Mouse (Mus musculus): ENCODE measurements around the gene Slc9a2. TPM values are rescaled to one million over a fixed set of nuclear protein-coding genes. Genes with fewer than 3 reads are reported as not detected.
"Not testable (repeated sequence)": the region's sequence is repeated elsewhere in the genome, so short reads cannot be mapped to it uniquely, and the experiment has no call there.

Slc9a2 gene
- polyA plus RNA-seq, 1 experiment from 2014 or later: 0.18 TPM

- WGBS: 97% methylated on average over 1 of the region's 1 CpGs
- no peak overlapping the region for H3K27ac ChIP-seq (replicated peaks)
- ATAC-seq (ENCODE audit: low FRiP score, low read depth): no peak
- no peaks in the 10 kb centered on the region for H3K27me3 ChIP-seq
- H3K36me3 ChIP-seq: no peaks in the 10 kb centered on the region
- no peaks in the 10 kb centered on the region for H3K9me3 ChIP-seq
- no peak overlapping the region for H3K9ac ChIP-seq (replicated peaks)
- H3K4me3 ChIP-seq: no peak overlapping the region
- H3K4me2 ChIP-seq (replicated peaks): no peak overlapping the region
- H3K4me1 ChIP-seq: no peaks in the 10 kb centered on the region
These were observed 48.3 kb downstream of the Slc9a2 start for GRCm38 (mm10) chr1:40728636-40729035.

GRCm38 (mm10) chr1:40737671-40738070 lies 57.3 kb downstream of the Slc9a2 start:
- H3K36me3 ChIP-seq: no peaks in the 10 kb centered on the region
- no peaks in the 10 kb centered on the region for H3K9me3 ChIP-seq
- H3K9ac ChIP-seq (replicated peaks): no peak overlapping the region
- H3K27me3 ChIP-seq: no peaks in the 10 kb centered on the region
- no peak for ATAC-seq (ENCODE audit: low FRiP score, low read depth)
- no peak overlapping the region for H3K4me2 ChIP-seq (replicated peaks)
- H3K4me3 ChIP-seq: no peak overlapping the region
- H3K4me1 ChIP-seq: no peaks in the 10 kb centered on the region
- H3K27ac ChIP-seq (replicated peaks): no peak overlapping the region
- WGBS: 88% methylated on average over 8 of the region's 8 CpGs

- H3K4me3 ChIP-seq; H3K9ac ChIP-seq (replicated peaks); H3K36me3 ChIP-seq; H3K4me1 ChIP-seq; H3K27me3 ChIP-seq; H3K9me3 ChIP-seq; H3K4me2 ChIP-seq (replicated peaks); H3K27ac ChIP-seq (replicated peaks); ATAC-seq (ENCODE audit: low FRiP score, low read depth): not testable (repeated sequence)
- WGBS: 95% methylated on average over 9 of the region's 9 CpGs
These were observed 57.9 kb downstream of the Slc9a2 start for GRCm38 (mm10) chr1:40738246-40738645.

- no peaks in the 10 kb centered on the region for H3K4me1 ChIP-seq
- H3K4me3 ChIP-seq: no peak overlapping the region
- no peak overlapping the region for H3K27ac ChIP-seq (replicated peaks)
- H3K9me3 ChIP-seq: no peaks in the 10 kb centered on the region
- H3K27me3 ChIP-seq: no peaks in the 10 kb centered on the region
- H3K9ac ChIP-seq (replicated peaks): no peak overlapping the region
- no peak for ATAC-seq (ENCODE audit: low FRiP score, low read depth)
- H3K36me3 ChIP-seq: no peaks in the 10 kb centered on the region
- 93% methylated on average over 2 of the region's 2 CpGs for WGBS
- no peak overlapping the region for H3K4me2 ChIP-seq (replicated peaks)
These were observed 60.4 kb downstream of the Slc9a2 start for GRCm38 (mm10) chr1:40740739-40741138.

- no peaks in the 10 kb centered on the region for H3K9me3 ChIP-seq
- no peaks in the 10 kb centered on the region for H3K36me3 ChIP-seq
- no peak for ATAC-seq (ENCODE audit: low FRiP score, low read depth)
- 82% methylated on average over 5 of the region's 5 CpGs for WGBS
- H3K4me2 ChIP-seq (replicated peaks): no peak overlapping the region
- no peaks in the 10 kb centered on the region for H3K4me1 ChIP-seq
- H3K27me3 ChIP-seq: no peaks in the 10 kb centered on the region
- no peak overlapping the region for H3K9ac ChIP-seq (replicated peaks)
- H3K27ac ChIP-seq (replicated peaks): no peak overlapping the region
- H3K4me3 ChIP-seq: no peak overlapping the region
These were observed 65.7 kb downstream of the Slc9a2 start for GRCm38 (mm10) chr1:40746089-40746488.

- no peaks in the 10 kb centered on the region for H3K4me1 ChIP-seq
- no peaks in the 10 kb centered on the region for H3K9me3 ChIP-seq
- WGBS: 91% methylated on average over 6 of the region's 6 CpGs
- no peak overlapping the region for H3K4me3 ChIP-seq
- ATAC-seq (ENCODE audit: low FRiP score, low read depth): no peak
- H3K27ac ChIP-seq (replicated peaks): no peak overlapping the region
- H3K9ac ChIP-seq (replicated peaks): no peak overlapping the region
- no peaks in the 10 kb centered on the region for H3K36me3 ChIP-seq
- no peaks in the 10 kb centered on the region for H3K27me3 ChIP-seq
- no peak overlapping the region for H3K4me2 ChIP-seq (replicated peaks)
These were observed 79.5 kb downstream of the Slc9a2 start for GRCm38 (mm10) chr1:40759751-40760445.

GRCm38 (mm10) chr1:40764042-40764441 lies 83.7 kb downstream of the Slc9a2 start:
- no peak for ATAC-seq (ENCODE audit: low FRiP score, low read depth)
- 85% methylated on average over 1 of the region's 1 CpGs for WGBS
- H3K27ac ChIP-seq (replicated peaks): no peak overlapping the region

GRCm38 (mm10) chr1:40764701-40765275 lies 84.4 kb downstream of the Slc9a2 start:
- H3K9me3 ChIP-seq: no peaks in the 10 kb centered on the region
- H3K36me3 ChIP-seq: no peaks in the 10 kb centered on the region
- no peaks in the 10 kb centered on the region for H3K27me3 ChIP-seq
- ATAC-seq (ENCODE audit: low FRiP score, low read depth): no peak
- no peak overlapping the region for H3K4me3 ChIP-seq
- 91% methylated on average over 15 of the region's 15 CpGs for WGBS
- no peak overlapping the region for H3K27ac ChIP-seq (replicated peaks)
- H3K4me2 ChIP-seq (replicated peaks): no peak overlapping the region
- peaks cover 2% of the 10 kb centered on the region; the same call in 1 of the 2 replicates for H3K4me1 ChIP-seq
- no peak overlapping the region for H3K9ac ChIP-seq (replicated peaks)

More at GRCm38 (mm10) chr1:40764042-40764441, 83.7 kb downstream of the Slc9a2 start:
- no peaks in the 10 kb centered on the region for H3K36me3 ChIP-seq
- no peaks in the 10 kb centered on the region for H3K9me3 ChIP-seq
- H3K27me3 ChIP-seq: no peaks in the 10 kb centered on the region
- H3K9ac ChIP-seq (replicated peaks): no peak overlapping the region
- H3K4me3 ChIP-seq: no peak overlapping the region
- H3K4me1 ChIP-seq: no peaks in the 10 kb centered on the region
- no peak overlapping the region for H3K4me2 ChIP-seq (replicated peaks)

GRCm38 (mm10) chr1:40765521-40765920 lies 85.1 kb downstream of the Slc9a2 start:
- Histone ChIP-seq H3K9me3 (no peaks in the 10 kb centered on the region), H3K27me3 (no peaks in the 10 kb centered on the region), H3K9ac (replicated peaks) (no peak overlapping the region), H3K27ac (replicated peaks) (no peak overlapping the region), H3K4me2 (replicated peaks) (no peak overlapping the region), H3K4me3 (no peak overlapping the region), H3K36me3 (no peaks in the 10 kb centered on the region), H3K4me1 (peaks cover 2% of the 10 kb centered on the region; the same call in 1 of the 2 replicates)
- WGBS: 91% methylated on average over 12 of the region's 12 CpGs
- no peak for ATAC-seq (ENCODE audit: low FRiP score, low read depth)

- H3K27me3 ChIP-seq: no peaks in the 10 kb centered on the region
- H3K4me2 ChIP-seq (replicated peaks): no peak overlapping the region
- H3K4me3 ChIP-seq: no peak overlapping the region
- H3K4me1 ChIP-seq: peaks cover 2% of the 10 kb centered on the region; the same call in 1 of the 2 replicates
- no peaks in the 10 kb centered on the region for H3K36me3 ChIP-seq
- H3K27ac ChIP-seq (replicated peaks): no peak overlapping the region
- no peak for ATAC-seq (ENCODE audit: low FRiP score, low read depth)
- no peak overlapping the region for H3K9ac ChIP-seq (replicated peaks)
- 90% methylated on average over 18 of the region's 18 CpGs for WGBS
- no peaks in the 10 kb centered on the region for H3K9me3 ChIP-seq
These were observed 87.2 kb downstream of the Slc9a2 start for GRCm38 (mm10) chr1:40767588-40767987.

- Histone ChIP-seq H3K9me3 (no peaks in the 10 kb centered on the region), H3K27ac (replicated peaks) (no peak overlapping the region), H3K36me3 (no peaks in the 10 kb centered on the region), H3K27me3 (no peaks in the 10 kb centered on the region), H3K4me2 (replicated peaks) (no peak overlapping the region), H3K4me1 (peaks cover 2% of the 10 kb centered on the region; the same call in 1 of the 2 replicates), H3K9ac (replicated peaks) (no peak overlapping the region), H3K4me3 (no peak overlapping the region)
- no peak for ATAC-seq (ENCODE audit: low FRiP score, low read depth)
- WGBS: 25% methylated on average over 6 of the region's 6 CpGs
These were observed 88.2 kb downstream of the Slc9a2 start for GRCm38 (mm10) chr1:40768606-40769005.

GRCm38 (mm10) chr1:40769331-40769894 lies 89.0 kb downstream of the Slc9a2 start:
- Histone ChIP-seq H3K4me3 (no peak overlapping the region), H3K27ac (replicated peaks) (no peak overlapping the region), H3K4me2 (replicated peaks) (no peak overlapping the region), H3K9me3 (no peaks in the 10 kb centered on the region), H3K36me3 (no peaks in the 10 kb centered on the region), H3K9ac (replicated peaks) (no peak overlapping the region), H3K4me1 (peaks cover 2% of the 10 kb centered on the region; the same call in 1 of the 2 replicates), H3K27me3 (no peaks in the 10 kb centered on the region)
- ATAC-seq (ENCODE audit: low FRiP score, low read depth): no peak
- WGBS: 57% methylated on average over 4 of the region's 4 CpGs
